Mouse (Mus musculus) cortical plate, adult 2 months (tissue): ENCODE measurements at regions not wholly inside any gene's neighbourhood (a gene's known extent, or its start where the extent isn't known, plus 50 kb on each side); places are given as distances from the start of the nearest gene placed in this dataset.

Source experiments
- CTCF ChIP-seq: fragments of 200-500 bp; IDR thresholded peaks from 2 replicates; pipeline ENCODE4 v1.5.1; 2011; ENCODE audit warnings: mild to moderate bottlenecking, control low read depth, low read length; ENCODE audit not compliant: insufficient read depth; ENCODE audit errors: extremely low read depth
- POLR2A ChIP-seq: fragments of 200-500 bp; IDR thresholded peaks from 2 replicates; pipeline ENCODE4 v1.6.1; 2011; ENCODE audit warnings: mild to moderate bottlenecking, low read length, control low read depth; ENCODE audit not compliant: insufficient read depth; ENCODE audit errors: extremely low read depth

- no peak for TF ChIP-seq CTCF
- TF ChIP-seq POLR2A: no peak
Observed at GRCm38 (mm10) chr2:51785169-51785568, 149.8 kb downstream of the Rbm43 start.
